Mouse (Mus musculus) ovary, adult 2 months (tissue): ENCODE measurements around the gene Olfr419. TPM values are rescaled to one million over a fixed set of nuclear protein-coding genes. Genes with fewer than 3 reads are reported as not detected.

ENCODE experiments used
- polyA plus RNA-seq: library from polyadenylated mRNA; depleted of rRNA; stranded (reverse); fragments of >200 nt; gene quantifications from 2 replicates; pipeline ENCODE4 v1.2.3, GENCODE M21; 2012; rRNA removed

Gene Olfr419
- polyA plus RNA-seq = not detected in 2 replicates

GRCm38 (mm10) chr1:174251961-174252360, at the start of gene Olfr419:
Olfr419 (minus strand) TSS chr1:174252061.

Other genes starting within 250 kb of the Olfr419 start
- gene Ifi205, start 220.3 kb downstream of the Olfr419 start, polyA plus RNA-seq = 0.51 and 0.52 TPM in 2 replicates
- gene Olfr433, start 211.4 kb downstream of the Olfr419 start, polyA plus RNA-seq = 0.24 and 0.25 TPM in 2 replicates
- 0.10 TPM in 1 of 2 replicates, not detected in the other for gene Olfr432, start 202.9 kb downstream of the Olfr419 start, polyA plus RNA-seq
- not detected in 2 replicates for gene Olfr430, start 185.5 kb downstream of the Olfr419 start, polyA plus RNA-seq
- gene Olfr429, start 167.7 kb downstream of the Olfr419 start, polyA plus RNA-seq = not detected in 2 replicates
- not detected in 2 replicates for gene Olfr427, start 155.2 kb downstream of the Olfr419 start, polyA plus RNA-seq
- gene Olfr231, start 130.9 kb downstream of the Olfr419 start, polyA plus RNA-seq = not detected in 2 replicates
- not detected in 2 replicates for gene Olfr424, start 120.5 kb downstream of the Olfr419 start, polyA plus RNA-seq
- gene Olfr420, start 96.4 kb downstream of the Olfr419 start, polyA plus RNA-seq = not detected in 2 replicates
- not detected in 2 replicates for gene Spta1, start 79.3 kb downstream of the Olfr419 start, polyA plus RNA-seq
- not detected in 2 replicates for gene Mptx1, start 78.5 kb upstream of the Olfr419 start, polyA plus RNA-seq
- not detected in 2 replicates for gene Olfr417, start 113.1 kb upstream of the Olfr419 start, polyA plus RNA-seq
- not detected in 2 replicates for gene Olfr248, start 139.0 kb upstream of the Olfr419 start, polyA plus RNA-seq
- not detected in 2 replicates for gene Olfr414, start 172.0 kb upstream of the Olfr419 start, polyA plus RNA-seq
- gene Olfr220, start 190.0 kb upstream of the Olfr419 start, polyA plus RNA-seq = not detected in 2 replicates
- 0.61 and 0.89 TPM in 2 replicates for gene Fmn2, start 249.8 kb upstream of the Olfr419 start, polyA plus RNA-seq